Mouse (Mus musculus) testis, adult 2 months (tissue): ENCODE measurements around the gene Ankrd31.

Source experiments
- CTCF ChIP-seq: fragments of 200-500 bp; IDR thresholded peaks from 2 replicates; pipeline ENCODE4 v1.5.1; 2012; ENCODE audit warnings: low read depth, mild to moderate bottlenecking, inconsistent platforms, low read length, moderate library complexity; ENCODE audit not compliant: control insufficient read depth, insufficient read depth, insufficient replicate concordance
- POLR2A ChIP-seq: fragments of 200-500 bp; IDR thresholded peaks from 2 replicates; pipeline ENCODE4 v1.6.1; 2012; ENCODE audit warnings: low read depth, mild to moderate bottlenecking, inconsistent platforms, low read length, moderate library complexity; ENCODE audit not compliant: control insufficient read depth

GRCm38 (mm10) chr13:96729146-96729545 lies 18.9 kb upstream of the Ankrd31 start:
- TF ChIP-seq CTCF: no peak
- no peak for TF ChIP-seq POLR2A
